Mouse (Mus musculus): Measurements from ENCODE around the gene Olfr196. TPM values are rescaled to one million over a fixed set of nuclear protein-coding genes. Genes with fewer than 3 reads are reported as not detected.
"Not testable (repeated sequence)": the region's sequence is repeated elsewhere in the genome, so short reads cannot be mapped to it uniquely, and the experiment has no call there.

Gene Olfr196
- polyA plus RNA-seq (2014; fragmentation: Nextera tagmentation; extraction: Ambion mirVana) = not detected in 2 replicates

- 58% methylated on average over 3 of the region's 3 CpGs for WGBS
Observed at GRCm38 (mm10) chr16:59170354-59170753, at the start of gene Olfr196. TSS of gene Olfr196 (minus strand) at chr16:59170454.

GRCm38 (mm10) chr16:59219667-59220066 is 49.4 kb upstream of the Olfr196 start, which contains the start of gene Olfr199:
TSS of gene Olfr199 (minus strand) at chr16:59219767.
- not testable (repeated sequence) for DNase-seq (ENCODE audit: low spot score); H3K4me2 ChIP-seq; ATAC-seq (replicated peaks; ENCODE audit: low FRiP score); H3K27me3 ChIP-seq (replicated peaks; ENCODE audit: control insufficient read depth, insufficient read depth, low read length); H3K36me3 ChIP-seq (ENCODE audit: control insufficient read depth, insufficient read depth, low read length); H3K9ac ChIP-seq (ENCODE audit: low read depth, low read length); H3K9me3 ChIP-seq (ENCODE audit: control insufficient read depth, low read length); H3K4me3 ChIP-seq (ENCODE audit: low read depth, low read length); H3K4me1 ChIP-seq (replicated peaks; ENCODE audit: control insufficient read depth, insufficient read depth, low read length); H3K27ac ChIP-seq (ENCODE audit: low read depth, low read length)
- 65% methylated on average over 1 of the region's 1 CpGs for WGBS

More at GRCm38 (mm10) chr16:59170354-59170753, at the start of gene Olfr196:
- no peaks in the 10 kb centered on the region for H3K4me1 ChIP-seq (replicated peaks; ENCODE audit: control insufficient read depth, insufficient read depth, low read length)
- no peaks in the 10 kb centered on the region for H3K36me3 ChIP-seq (ENCODE audit: control insufficient read depth, insufficient read depth, low read length)
- peaks cover 2% of the 10 kb centered on the region; the same call in 1 of the 2 replicates for H3K9me3 ChIP-seq (ENCODE audit: control insufficient read depth, low read length)
- no peaks in the 10 kb centered on the region for H3K27me3 ChIP-seq (replicated peaks; ENCODE audit: control insufficient read depth, insufficient read depth, low read length)
- no peak within 1 kb of the TSS for H3K9ac ChIP-seq (ENCODE audit: low read depth, low read length)
- DNase-seq (ENCODE audit: low spot score) = no peak
- no peak within 1 kb of the TSS for H3K4me3 ChIP-seq (ENCODE audit: low read depth, low read length)
- no peak within 1 kb of the TSS for H3K4me2 ChIP-seq
- ATAC-seq (replicated peaks; ENCODE audit: low FRiP score) = no peak
- H3K27ac ChIP-seq (ENCODE audit: low read depth, low read length) = no peak within 1 kb of the TSS

GRCm38 (mm10) chr16:59217861-59218260 is 47.6 kb upstream of the Olfr196 start:
- not testable (repeated sequence) for H3K27ac ChIP-seq (ENCODE audit: low read depth, low read length); DNase-seq (ENCODE audit: low spot score); H3K4me2 ChIP-seq; H3K4me3 ChIP-seq (ENCODE audit: low read depth, low read length); H3K9me3 ChIP-seq (ENCODE audit: control insufficient read depth, low read length); H3K36me3 ChIP-seq (ENCODE audit: control insufficient read depth, insufficient read depth, low read length); H3K9ac ChIP-seq (ENCODE audit: low read depth, low read length); ATAC-seq (replicated peaks; ENCODE audit: low FRiP score); H3K27me3 ChIP-seq (replicated peaks; ENCODE audit: control insufficient read depth, insufficient read depth, low read length); H3K4me1 ChIP-seq (replicated peaks; ENCODE audit: control insufficient read depth, insufficient read depth, low read length)
- 76% methylated on average over 3 of the region's 3 CpGs for WGBS

DNA sequence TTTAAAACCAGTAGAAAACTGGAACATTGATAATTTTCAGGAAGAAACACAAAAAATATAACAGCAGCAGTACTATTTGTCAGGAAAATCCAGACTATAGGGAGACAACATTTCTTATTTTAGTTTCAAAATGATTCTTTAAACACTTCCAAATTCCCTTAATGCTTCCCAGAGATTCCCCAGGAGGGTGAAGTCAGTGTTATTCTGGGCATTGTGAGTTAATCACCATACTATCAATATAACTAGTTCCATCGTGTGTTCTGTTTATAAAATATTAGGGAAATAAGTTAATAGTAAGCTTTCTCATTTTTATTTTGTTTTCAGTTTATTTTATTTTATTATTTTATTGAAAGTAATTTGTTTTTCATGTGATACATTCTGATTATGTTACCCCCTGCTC is 33.2 kb upstream of the Olfr196 start, which contains the start of gene Olfr198:
TSS of gene Olfr198 (minus strand) at position 101 of the 400 bp plus-strand sequence.
- H3K4me3 ChIP-seq (ENCODE audit: low read depth, low read length); H3K27me3 ChIP-seq (replicated peaks; ENCODE audit: control insufficient read depth, insufficient read depth, low read length); H3K9me3 ChIP-seq (ENCODE audit: control insufficient read depth, low read length); ATAC-seq (replicated peaks; ENCODE audit: low FRiP score); H3K4me1 ChIP-seq (replicated peaks; ENCODE audit: control insufficient read depth, insufficient read depth, low read length); H3K4me2 ChIP-seq; H3K27ac ChIP-seq (ENCODE audit: low read depth, low read length); H3K36me3 ChIP-seq (ENCODE audit: control insufficient read depth, insufficient read depth, low read length); DNase-seq (ENCODE audit: low spot score); H3K9ac ChIP-seq (ENCODE audit: low read depth, low read length): not testable (repeated sequence)
- WGBS = 53% methylated on average over 1 of the region's 1 CpGs

- DNase-seq (ENCODE audit: low spot score) (no peak), ATAC-seq (replicated peaks; ENCODE audit: low FRiP score) (no peak)
- WGBS = 75% methylated on average over 2 of the region's 2 CpGs
- Histone ChIP-seq H3K9me3 (ENCODE audit: control insufficient read depth, low read length) (no peaks in the 10 kb centered on the region), H3K9ac (ENCODE audit: low read depth, low read length) (no peak overlapping the region), H3K27ac (ENCODE audit: low read depth, low read length) (no peak overlapping the region), H3K4me1 (replicated peaks; ENCODE audit: control insufficient read depth, insufficient read depth, low read length) (no peaks in the 10 kb centered on the region), H3K4me2 (no peak overlapping the region), H3K4me3 (ENCODE audit: low read depth, low read length) (no peak overlapping the region), H3K27me3 (replicated peaks; ENCODE audit: control insufficient read depth, insufficient read depth, low read length) (no peaks in the 10 kb centered on the region), H3K36me3 (ENCODE audit: control insufficient read depth, insufficient read depth, low read length) (no peaks in the 10 kb centered on the region)
Observed at GRCm38 (mm10) chr16:59151996-59152395, 18.3 kb downstream of the Olfr196 start.

DNA sequence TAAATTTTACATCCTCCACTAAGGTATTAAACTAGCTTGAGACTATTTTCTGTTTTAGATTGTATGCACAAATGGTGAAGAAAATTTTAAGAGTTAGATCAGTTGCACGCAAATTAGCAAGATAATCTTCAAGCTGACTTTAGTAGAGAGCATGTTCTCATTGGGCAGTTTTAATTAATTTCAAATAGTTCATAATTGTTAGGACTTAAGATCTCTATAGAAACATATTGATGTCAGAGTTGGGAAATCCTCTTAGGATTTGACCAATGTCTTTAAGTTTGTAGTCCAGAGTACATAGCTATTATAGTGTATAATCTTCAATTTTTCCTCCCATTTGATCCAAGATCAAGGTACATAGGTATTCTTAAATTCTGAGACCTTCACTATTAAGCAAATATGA is 23.5 kb downstream of the Olfr196 start, which contains the start of gene Olfr195:
TSS of gene Olfr195 (plus strand) at position 301 of the 400 bp plus-strand sequence.
- 74% methylated on average over 1 of the region's 1 CpGs for WGBS
- H3K9ac ChIP-seq (ENCODE audit: low read depth, low read length) = no peak within 1 kb of the TSS
- no peak for ATAC-seq (replicated peaks; ENCODE audit: low FRiP score)

GRCm38 (mm10) chr16:59141105-59141504 is 29.1 kb downstream of the Olfr196 start:
- no peak overlapping the region for H3K9ac ChIP-seq (ENCODE audit: low read depth, low read length)

More for the DNA sequence above, 23.5 kb downstream of the Olfr196 start, which contains the start of gene Olfr195:
- Histone ChIP-seq H3K4me2 (no peak within 1 kb of the TSS), H3K9me3 (ENCODE audit: control insufficient read depth, low read length) (peaks cover 2% of the 10 kb centered on the region; the same call in 1 of the 2 replicates), H3K4me3 (ENCODE audit: low read depth, low read length) (no peak within 1 kb of the TSS), H3K36me3 (ENCODE audit: control insufficient read depth, insufficient read depth, low read length) (no peaks in the 10 kb centered on the region), H3K27ac (ENCODE audit: low read depth, low read length) (no peak within 1 kb of the TSS), H3K27me3 (replicated peaks; ENCODE audit: control insufficient read depth, insufficient read depth, low read length) (no peaks in the 10 kb centered on the region), H3K4me1 (replicated peaks; ENCODE audit: control insufficient read depth, insufficient read depth, low read length) (no peaks in the 10 kb centered on the region)
- no peak for DNase-seq (ENCODE audit: low spot score)

GRCm38 (mm10) chr16:59130740-59131139 is 39.5 kb downstream of the Olfr196 start:
- H3K4me2 ChIP-seq = no peak overlapping the region
- H3K4me1 ChIP-seq (replicated peaks; ENCODE audit: control insufficient read depth, insufficient read depth, low read length) = no peaks in the 10 kb centered on the region
- H3K27ac ChIP-seq (ENCODE audit: low read depth, low read length) = no peak overlapping the region
- ATAC-seq (replicated peaks; ENCODE audit: low FRiP score) (no peak), DNase-seq (ENCODE audit: low spot score) (no peak)
- no peaks in the 10 kb centered on the region for H3K36me3 ChIP-seq (ENCODE audit: control insufficient read depth, insufficient read depth, low read length)
- no peak overlapping the region for H3K9ac ChIP-seq (ENCODE audit: low read depth, low read length)
- WGBS = 88% methylated on average over 1 of the region's 1 CpGs
- no peak overlapping the region for H3K4me3 ChIP-seq (ENCODE audit: low read depth, low read length)
- no peaks in the 10 kb centered on the region; the same call in 1 of the 2 replicates for H3K9me3 ChIP-seq (ENCODE audit: control insufficient read depth, low read length)
- H3K27me3 ChIP-seq (replicated peaks; ENCODE audit: control insufficient read depth, insufficient read depth, low read length) = no peaks in the 10 kb centered on the region

More at GRCm38 (mm10) chr16:59141105-59141504, 29.1 kb downstream of the Olfr196 start:
- no peak overlapping the region for H3K27ac ChIP-seq (ENCODE audit: low read depth, low read length)
- no peaks in the 10 kb centered on the region for H3K27me3 ChIP-seq (replicated peaks; ENCODE audit: control insufficient read depth, insufficient read depth, low read length)
- no peaks in the 10 kb centered on the region for H3K4me1 ChIP-seq (replicated peaks; ENCODE audit: control insufficient read depth, insufficient read depth, low read length)
- no peak overlapping the region for H3K4me3 ChIP-seq (ENCODE audit: low read depth, low read length)
- no peaks in the 10 kb centered on the region for H3K36me3 ChIP-seq (ENCODE audit: control insufficient read depth, insufficient read depth, low read length)
- ATAC-seq (replicated peaks; ENCODE audit: low FRiP score) = no peak
- H3K4me2 ChIP-seq = no peak overlapping the region
- H3K9me3 ChIP-seq (ENCODE audit: control insufficient read depth, low read length) = peaks cover 2% of the 10 kb centered on the region; the same call in 1 of the 2 replicates
- DNase-seq (ENCODE audit: low spot score) = no peak

DNA sequence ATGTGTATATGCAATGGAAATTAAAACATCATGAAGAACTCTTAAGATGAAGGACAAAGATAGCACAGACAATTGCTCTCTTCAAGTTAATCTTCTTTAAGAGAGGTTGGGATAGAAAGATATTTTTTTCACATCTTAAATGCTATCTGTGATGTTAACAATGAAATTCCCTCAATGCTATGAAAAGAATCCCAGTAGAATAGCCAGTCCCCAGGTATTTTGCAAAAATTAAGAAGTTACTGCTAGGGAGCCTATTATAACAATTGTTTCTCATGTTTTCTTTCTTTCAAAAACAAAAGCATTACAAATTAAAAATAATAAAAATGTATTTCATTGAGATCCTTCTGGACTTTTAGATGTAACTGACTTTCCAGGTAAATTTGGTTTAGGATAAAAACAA is 49.3 kb downstream of the Olfr196 start, which contains the start of gene Olfr194:
TSS of gene Olfr194 (minus strand) at position 101 of the 400 bp plus-strand sequence.
- Histone ChIP-seq H3K36me3 (ENCODE audit: control insufficient read depth, insufficient read depth, low read length) (no peaks in the 10 kb centered on the region), H3K27me3 (replicated peaks; ENCODE audit: control insufficient read depth, insufficient read depth, low read length) (no peaks in the 10 kb centered on the region), H3K9ac (ENCODE audit: low read depth, low read length) (no peak within 1 kb of the TSS), H3K4me3 (ENCODE audit: low read depth, low read length) (no peak within 1 kb of the TSS), H3K4me2 (no peak within 1 kb of the TSS), H3K4me1 (replicated peaks; ENCODE audit: control insufficient read depth, insufficient read depth, low read length) (no peaks in the 10 kb centered on the region), H3K27ac (ENCODE audit: low read depth, low read length) (no peak within 1 kb of the TSS), H3K9me3 (ENCODE audit: control insufficient read depth, low read length) (no peaks in the 10 kb centered on the region)
- ATAC-seq (replicated peaks; ENCODE audit: low FRiP score) = no peak
- no peak for DNase-seq (ENCODE audit: low spot score)
